ENCODE assay signal across 8 mouse cellular contexts in the genomic region with DNA sequence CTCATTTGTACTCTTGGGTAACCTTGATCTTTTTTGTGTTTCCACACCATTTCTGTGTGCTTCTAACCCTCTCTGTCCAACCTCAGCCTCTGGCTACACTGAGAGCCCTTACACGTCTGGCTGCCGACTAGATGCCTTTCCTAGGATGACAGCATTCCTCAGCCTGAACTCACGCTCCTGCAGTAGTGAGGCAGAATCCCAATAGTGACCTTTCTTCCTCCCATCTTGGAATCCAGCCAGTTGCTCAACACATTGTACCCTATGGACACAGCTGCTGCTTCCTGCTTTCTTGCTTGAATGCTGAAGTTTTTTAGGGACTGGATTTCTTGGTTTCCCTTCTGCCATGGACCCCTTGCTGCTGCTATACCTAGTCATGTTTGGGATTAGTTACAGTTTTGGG. TPM values are rescaled to one million over a fixed set of nuclear protein-coding genes. Genes with fewer than 3 reads are reported as not detected.
DNase-seq lines count a peak whose midpoint lies in the region; ATAC-seq and TF ChIP-seq lines count a peak whose summit lies in the region.

No protein-coding gene starts in this region.

- TF ChIP-seq CTCF in lung, adult 2 months (IDR thresholded peaks at IDR 0.05; ENCODE audit: insufficient read depth, low read length): no peak
- TF ChIP-seq CTCF in forebrain, postnatal 0 days (IDR thresholded peaks at IDR 0.05; ENCODE audit: low read depth): no peak

- no peak for TF ChIP-seq POLR2A in lung, adult 2 months (IDR thresholded peaks at IDR 0.05; ENCODE audit: borderline replicate concordance, extremely low read depth, low read depth, low read length)

- H3K4me2 ChIP-seq in heart, embryonic 11.5 days: no peak overlapping the region
- no peak overlapping the region for H3K4me2 ChIP-seq in forebrain, postnatal 0 days (ENCODE audit: low read depth)

- H3K9ac ChIP-seq in heart, embryonic 11.5 days (ENCODE audit: low read depth, low read length): no peak overlapping the region
- H3K9ac ChIP-seq in forebrain, postnatal 0 days: no peak overlapping the region

- no peak overlapping the region for H3K4me3 ChIP-seq in lung, adult 2 months (replicated peaks; ENCODE audit: extremely low read depth, low read depth, low read length)
- no peak overlapping the region for H3K4me3 ChIP-seq in heart, embryonic 11.5 days (ENCODE audit: low read depth, low read length)
- no peak overlapping the region for H3K4me3 ChIP-seq in forebrain, postnatal 0 days (ENCODE audit: low read depth, low read length)

- H3K36me3 ChIP-seq in heart, embryonic 11.5 days (ENCODE audit: control insufficient read depth, insufficient read depth, low read length): peaks cover 16% of the 10 kb centered on the region
- H3K36me3 ChIP-seq in forebrain, postnatal 0 days (ENCODE audit: insufficient read depth): peaks cover 9% of the 10 kb centered on the region; the same call in 1 of the 2 replicates

- DNase-seq in lung, adult 18-20 months: peak; percentile 7 to 45
- DNase-seq in lung, adult 2 months: no peak
- peak; percentile 42 for DNase-seq in kidney, adult 18-20 months
- DNase-seq in mesoderm, embryonic 11.5 days (ENCODE audit: low read depth, low spot score): peak; percentile 19
- no peak for DNase-seq in T-cell, adult 2 months (ENCODE audit: low spot score)
- no peak for DNase-seq in forebrain, postnatal 0 days
- DNase-seq in urinary bladder, adult 2 months (ENCODE audit: low spot score): no peak

- 0 out of 2 replicates have a peak overlapping the region, but pooled peaks have one; percentile 57 for H3K27ac ChIP-seq in heart, embryonic 11.5 days (ENCODE audit: low read depth, low read length)
- H3K27ac ChIP-seq in forebrain, postnatal 0 days (ENCODE audit: low read depth, low read length): no peak overlapping the region

- H3K27me3 ChIP-seq in heart, embryonic 11.5 days (ENCODE audit: control insufficient read depth, insufficient read depth, low read length): no peaks in the 10 kb centered on the region
- no peaks in the 10 kb centered on the region for H3K27me3 ChIP-seq in forebrain, postnatal 0 days (ENCODE audit: insufficient read depth, low read length)

- WGBS in lung, adult 2 months: 20% methylated on average over 3 of the region's 3 CpGs
- 16% methylated on average over 3 of the region's 3 CpGs for WGBS in heart, embryonic 11.5 days (ENCODE audit: insufficient replicate concordance)
- WGBS in forebrain, postnatal 0 days: 34% methylated on average over 3 of the region's 3 CpGs

- ATAC-seq in heart, embryonic 11.5 days (replicated peaks; ENCODE audit: insufficient number of reproducible peaks, low FRiP score, low TSS enrichment): no peak
- no peak for ATAC-seq in forebrain, postnatal 0 days

- peaks cover 4% of the 10 kb centered on the region; the same call in 1 of the 2 replicates for H3K4me1 ChIP-seq in lung, adult 2 months (ENCODE audit: control insufficient read depth, insufficient read depth, low read length)
- peaks cover 17% of the 10 kb centered on the region for H3K4me1 ChIP-seq in heart, embryonic 11.5 days (ENCODE audit: control insufficient read depth, insufficient read depth, low read length)
- no peaks in the 10 kb centered on the region for H3K4me1 ChIP-seq in forebrain, postnatal 0 days (ENCODE audit: insufficient read depth)

- no peaks in the 10 kb centered on the region for H3K9me3 ChIP-seq in heart, embryonic 11.5 days (replicated peaks; ENCODE audit: control insufficient read depth, low read length)
- H3K9me3 ChIP-seq in forebrain, postnatal 0 days (ENCODE audit: low read length): no peaks in the 10 kb centered on the region

RNA-seq across cellular contexts. Expression of a gene that starts 36.1 kb away (rescaled TPM):
- 28.4 and 33.4 TPM in 2 replicates for polyA plus RNA-seq in lung, adult 2 months (2012; rRNA removed)
- polyA plus RNA-seq in heart, embryonic 11.5 days (2014; fragmentation: Nextera tagmentation; extraction: Ambion mirVana): 3.3 and 3.8 TPM in 2 replicates
- 27.0 and 33.9 TPM in 2 replicates for total RNA-seq in forebrain, postnatal 0 days (2014; rRNA removed)
- 3.6 and 4.9 TPM in 2 replicates for polyA plus RNA-seq in forebrain, postnatal 0 days (2015; fragmentation: Nextera tagmentation; extraction: Ambion mirVana)
- 18.5 and 24.3 TPM in 2 replicates for polyA plus RNA-seq in urinary bladder, adult 2 months (2012; rRNA removed)

Comparison
In these comparisons a context has a peak if more than half of its experiments do, and no peak if none do; other contexts are left out.
1. DNase-seq: peak in lung, adult 18-20 months (2 of 2), kidney, adult 18-20 months (single experiment) and mesoderm, embryonic 11.5 days (single experiment); none in lung, adult 2 months (single experiment), T-cell, adult 2 months (single experiment), forebrain, postnatal 0 days (single experiment) and urinary bladder, adult 2 months (single experiment).